Mouse (Mus musculus) C2C12 (cell line): Measurements from ENCODE around the gene Sdr39u1.

ENCODE experiments used
- CEBPB ChIP-seq: IDR thresholded peaks from one replicate; pipeline ENCODE4 v1.6.1; 2011; ENCODE audit warnings: low read depth, mild to moderate bottlenecking, control low read depth, moderate library complexity
- CTCF ChIP-seq: IDR thresholded peaks from one replicate; pipeline ENCODE4 v1.5.1; 2011; ENCODE audit not compliant: control insufficient read depth, insufficient read depth, insufficient read length
- MYOD1 ChIP-seq: IDR thresholded peaks from one replicate; pipeline ENCODE4 v1.6.1; 2011; ENCODE audit warnings: low read depth; ENCODE audit not compliant: control insufficient read depth, insufficient read length
- USF1 ChIP-seq: IDR thresholded peaks from one replicate; pipeline ENCODE4 v1.6.1; 2011; ENCODE audit warnings: low read depth, mild to moderate bottlenecking, control low read depth, moderate library complexity

DNA sequence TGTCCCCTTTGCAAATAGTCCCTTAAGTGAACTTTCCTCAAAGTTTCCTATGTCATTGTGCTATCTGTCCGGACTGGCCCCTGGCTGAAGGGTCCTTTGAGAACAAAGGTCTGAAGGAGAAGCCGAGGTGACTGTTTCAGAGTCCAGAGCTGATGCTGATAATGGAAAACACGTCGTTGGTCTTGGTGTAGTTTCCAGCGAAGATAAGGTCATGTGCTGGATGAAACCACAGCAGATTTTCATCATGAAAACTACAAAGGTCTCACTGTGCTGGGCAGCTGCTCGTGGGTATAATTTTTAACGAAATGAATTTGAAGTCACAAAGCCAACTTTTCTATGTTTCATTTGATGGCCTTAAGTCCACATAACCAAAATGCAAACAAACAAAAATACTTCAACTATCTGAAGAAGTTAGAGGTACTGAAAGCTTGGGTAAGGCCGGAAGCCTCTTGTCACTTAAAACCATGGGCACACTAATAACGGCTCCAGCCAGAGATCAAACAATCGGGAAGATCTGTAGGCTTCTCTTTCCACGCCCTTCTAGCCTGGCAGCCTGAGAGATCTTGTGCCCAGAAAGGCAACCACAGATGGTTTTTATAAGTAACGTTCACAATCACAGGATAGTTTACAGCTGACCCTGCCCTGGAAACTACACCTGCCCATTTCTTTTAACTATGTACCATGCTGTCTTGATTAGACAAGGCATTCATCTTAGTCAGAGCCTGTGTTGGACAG lies 29.3 kb upstream of the Sdr39u1 start:
- TF ChIP-seq USF1, result no peak
- no peak for TF ChIP-seq CTCF
- no peak for TF ChIP-seq MYOD1
- no peak for TF ChIP-seq CEBPB
